Mouse (Mus musculus) limb, embryonic 13.5 days (tissue): Measurements from ENCODE around the gene Specc1. TPM values are rescaled to one million over a fixed set of nuclear protein-coding genes. Genes with fewer than 3 reads are reported as not detected.
"Not testable (repeated sequence)": the region's sequence is repeated elsewhere in the genome, so short reads cannot be mapped to it uniquely, and the experiment has no call there.

Experiments
- ATAC-seq: fragments of 200-750 bp; cut with Nextera tagmentation; 2 replicates; pipeline ENCODE4 v1.8.0; 2017; ENCODE audit warnings: low read depth, moderate number of reproducible peaks, moderate TSS enrichment; ENCODE audit not compliant: low FRiP score
- H3K27ac ChIP-seq: fragments of 300-500 bp; sonication (generic); 2 replicates; pipeline ENCODE4 v1.5.1; 2015; ENCODE audit warnings: inconsistent platforms, mild to moderate bottlenecking, moderate library complexity
- H3K27me3 ChIP-seq: fragments of 300-500 bp; sonication (generic); 2 replicates; pipeline ENCODE4 v1.6.1; 2015; ENCODE audit warnings: mild to moderate bottlenecking, inconsistent platforms
- H3K36me3 ChIP-seq: fragments of 300-500 bp; sonication (generic); 2 replicates; pipeline ENCODE4 v1.6.1; 2015; ENCODE audit warnings: inconsistent platforms, mild to moderate bottlenecking, moderate library complexity
- H3K4me1 ChIP-seq: fragments of 300-500 bp; sonication (generic); 2 replicates; pipeline ENCODE4 v1.6.1; 2015; ENCODE audit warnings: inconsistent platforms
- H3K4me2 ChIP-seq: fragments of 300-500 bp; sonication (generic); replicated peaks from 2 replicates; pipeline ENCODE4 v1.6.1; 2015; ENCODE audit warnings: inconsistent platforms, mild to moderate bottlenecking, moderate library complexity
- H3K4me3 ChIP-seq: fragments of 300-500 bp; sonication (generic); 2 replicates; pipeline ENCODE4 v1.5.1; 2015; ENCODE audit warnings: moderate library complexity, mild to moderate bottlenecking, inconsistent platforms
- H3K9ac ChIP-seq: fragments of 300-500 bp; sonication (generic); 2 replicates; pipeline ENCODE4 v1.6.1; 2015; ENCODE audit warnings: mild to moderate bottlenecking, inconsistent platforms
- H3K9me3 ChIP-seq: fragments of 300-500 bp; sonication (generic); 2 replicates; pipeline ENCODE4 v1.6.1; 2016; ENCODE audit warnings: inconsistent platforms
- WGBS: fragments of 180-500 bp; shearing (Covaris S2); methylation state at CpG from one replicate; pipeline ENCODE4 v1.1.7; 2015; 5-methylcytosine and 5-hydroxymethylcytosine counted together
- polyA plus RNA-seq: library from polyadenylated mRNA; unstranded; fragments of >200 nt; fragmentation: Nextera tagmentation; extraction: Ambion mirVana; gene quantifications from 2 replicates; pipeline ENCODE4 v1.2.1, GENCODE M21; 2015

The Specc1 gene
- polyA plus RNA-seq, 1 experiment from 2014 or later, result 12.3 TPM

DNA sequence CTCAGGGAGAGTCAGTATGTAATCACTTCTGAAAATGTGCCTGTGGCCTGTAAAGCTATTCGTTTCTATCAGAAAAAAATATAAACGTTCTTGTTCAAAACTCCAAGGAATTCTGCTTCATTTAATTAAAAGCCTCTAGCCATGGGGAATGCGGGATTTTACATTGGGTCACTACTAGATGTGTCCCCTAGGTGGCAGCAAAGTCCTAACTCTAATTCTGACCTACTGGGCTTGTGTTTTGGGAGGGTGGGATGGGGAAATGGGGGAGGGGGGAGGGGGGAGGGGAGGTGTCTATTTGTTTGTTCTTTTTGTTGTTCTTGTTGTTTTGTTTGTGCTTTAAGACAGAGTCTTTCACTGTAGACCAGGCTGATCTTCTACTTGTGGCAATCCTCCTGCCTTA lies 7.2 kb upstream of the Specc1 start:
- H3K9ac ChIP-seq, result no peak overlapping the region
- H3K4me1 ChIP-seq, result no peaks in the 10 kb centered on the region
- H3K27me3 ChIP-seq, result no peaks in the 10 kb centered on the region
- no peak overlapping the region for H3K27ac ChIP-seq
- H3K9me3 ChIP-seq, result no peaks in the 10 kb centered on the region
- no peak overlapping the region for H3K4me2 ChIP-seq
- no peak overlapping the region for H3K4me3 ChIP-seq
- WGBS, result 1% methylated on average over 3 of the region's 3 CpGs
- no peaks in the 10 kb centered on the region for H3K36me3 ChIP-seq
- ATAC-seq, result no peak

DNA sequence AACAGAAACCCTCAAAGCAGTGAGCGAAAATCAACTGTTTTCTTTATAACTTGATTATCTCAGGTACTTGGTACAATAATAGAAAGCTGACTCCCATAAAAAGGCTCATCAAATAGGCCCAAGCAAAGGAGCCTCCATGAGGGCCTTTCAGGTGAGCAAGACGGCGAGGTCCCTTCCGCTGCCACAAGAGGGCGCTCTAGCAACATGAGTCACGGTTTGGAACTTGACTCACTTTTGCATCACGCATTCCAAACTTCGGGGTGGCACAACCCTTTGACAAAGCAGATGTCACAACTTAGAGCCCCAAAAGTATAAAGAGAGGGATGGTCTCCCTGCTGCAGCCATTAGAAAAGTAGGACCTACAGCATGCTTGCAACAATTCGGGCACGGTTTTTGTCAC lies 5.9 kb upstream of the Specc1 start:
- Histone ChIP-seq H3K27me3 (no peaks in the 10 kb centered on the region), H3K4me2 (0 out of 2 replicates have a peak overlapping the region, but pooled peaks have one; percentile 19), H3K4me3 (no peak overlapping the region), H3K9ac (no peak overlapping the region), H3K4me1 (no peaks in the 10 kb centered on the region), H3K27ac (no peak overlapping the region), H3K36me3 (no peaks in the 10 kb centered on the region), H3K9me3 (no peaks in the 10 kb centered on the region)
- 15% methylated on average over 10 of the region's 10 CpGs for WGBS
- ATAC-seq, result no peak

DNA sequence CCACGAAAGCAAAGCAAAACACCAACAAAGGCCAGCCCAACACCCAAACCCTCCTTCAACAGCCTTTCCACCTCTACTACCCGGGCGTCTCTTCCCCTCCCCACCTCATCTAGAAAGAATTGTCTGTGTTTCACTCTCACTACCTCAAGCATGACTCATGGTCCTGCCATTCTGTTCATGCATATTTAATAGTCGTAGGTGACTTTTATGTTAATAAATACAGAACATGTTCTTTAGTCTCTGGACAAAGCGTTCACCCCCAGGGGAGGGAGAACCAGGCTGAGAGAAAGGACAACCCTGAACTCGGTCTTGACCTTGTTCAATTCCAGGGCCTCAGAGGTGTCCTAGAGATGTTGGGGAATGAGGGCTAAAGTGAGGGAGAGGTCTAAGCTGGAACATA lies 1.4 kb upstream of the Specc1 start:
- no peak for ATAC-seq
- Histone ChIP-seq H3K4me2 (no peak overlapping the region), H3K4me1 (peaks cover 3% of the 10 kb centered on the region; the same call in 1 of the 2 replicates), H3K27ac (no peak overlapping the region), H3K4me3 (no peak overlapping the region), H3K9ac (no peak overlapping the region), H3K36me3 (no peaks in the 10 kb centered on the region), H3K9me3 (no peaks in the 10 kb centered on the region), H3K27me3 (peaks cover 28% of the 10 kb centered on the region)
- whole genome bisulfite sequencing, result 81% methylated on average over 6 of the region's 6 CpGs

DNA sequence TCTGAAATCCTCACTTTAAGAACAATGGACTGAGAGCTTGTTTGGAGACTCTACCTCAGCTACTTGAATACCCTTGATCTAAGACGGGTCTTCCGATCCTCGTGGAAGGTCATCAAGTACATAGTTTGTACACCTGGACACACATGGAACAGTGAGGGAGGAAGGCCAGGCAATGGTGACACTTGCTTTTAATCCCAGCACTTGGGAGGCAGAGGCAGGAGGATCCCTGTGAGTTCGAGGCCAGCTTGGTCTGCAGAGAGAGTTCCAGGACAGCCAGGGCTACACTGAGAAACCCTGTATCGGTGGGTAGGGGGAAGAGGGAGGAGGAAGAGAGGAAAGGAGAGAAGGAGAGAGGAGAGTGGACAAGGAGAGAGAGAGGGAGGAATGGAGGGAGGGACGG lies 612 bp upstream of the Specc1 start:
- no peaks in the 10 kb centered on the region for H3K36me3 ChIP-seq
- no peak for ATAC-seq
- H3K4me3 ChIP-seq, result no peak overlapping the region
- peaks cover 28% of the 10 kb centered on the region for H3K27me3 ChIP-seq
- 82% methylated on average over 6 of the region's 6 CpGs for WGBS
- H3K27ac ChIP-seq, result no peak overlapping the region
- no peak overlapping the region for H3K9ac ChIP-seq
- H3K4me2 ChIP-seq, result peak overlapping the region; percentile 100; the same call in 1 of the 2 replicates
- peaks cover 3% of the 10 kb centered on the region; the same call in 1 of the 2 replicates for H3K4me1 ChIP-seq
- no peaks in the 10 kb centered on the region for H3K9me3 ChIP-seq

DNA sequence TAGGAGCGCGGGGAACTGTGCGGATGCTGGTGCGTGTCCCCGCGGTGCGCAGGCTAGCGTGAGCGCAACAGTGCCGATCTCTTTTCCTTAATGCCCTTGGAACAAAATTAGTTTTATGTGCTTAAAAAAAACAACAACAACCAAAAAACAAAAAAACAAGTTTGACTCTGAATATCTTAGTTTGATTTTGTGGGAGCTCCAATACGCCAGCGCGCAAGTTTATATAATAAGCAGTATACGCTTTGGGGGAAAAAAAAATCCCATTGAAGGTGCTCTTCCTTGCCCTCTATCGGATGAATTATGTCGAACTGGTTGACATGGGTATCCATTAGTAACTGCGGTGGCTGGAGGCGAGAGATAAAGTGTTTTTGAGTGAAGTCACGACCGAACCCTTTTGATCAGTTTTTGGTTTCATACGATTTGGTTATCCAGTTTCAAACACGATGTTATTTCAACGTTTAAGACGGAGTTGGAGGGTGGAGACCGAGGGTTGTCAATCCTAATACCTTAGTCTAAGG lies 792 bp downstream of the Specc1 start:
- Histone ChIP-seq H3K4me1 (peaks cover 3% of the 10 kb centered on the region; the same call in 1 of the 2 replicates), H3K27me3 (peaks cover 28% of the 10 kb centered on the region), H3K9ac (peak overlapping the region; percentile 58; the same call in 1 of the 2 replicates), H3K4me3 (peak overlapping the region; percentile 57), H3K9me3 (no peaks in the 10 kb centered on the region), H3K4me2 (peak overlapping the region; percentile 100), H3K27ac (no peak overlapping the region), H3K36me3 (no peaks in the 10 kb centered on the region)
- WGBS, result 6% methylated on average over 25 of the region's 25 CpGs
- ATAC-seq, result no peak

DNA sequence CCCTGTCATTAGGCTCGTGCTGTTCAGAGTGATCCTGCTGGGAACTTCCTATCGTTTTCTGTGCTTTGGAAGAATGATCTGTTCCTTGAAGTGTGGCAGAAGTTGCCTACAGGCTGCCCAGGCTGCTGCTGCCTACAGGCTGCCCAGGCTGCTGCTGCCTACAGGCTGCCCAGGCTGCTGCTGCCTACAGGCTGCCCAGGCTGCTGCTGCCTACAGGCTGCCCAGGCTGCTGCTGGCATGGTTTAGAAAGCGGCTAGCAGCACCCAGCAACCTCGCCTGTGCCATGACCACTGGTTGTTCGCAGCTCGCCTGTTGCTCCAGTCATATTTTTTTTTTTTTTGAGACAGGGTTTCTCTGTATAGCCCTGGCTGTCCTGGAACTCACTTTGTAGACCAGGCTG lies 2.1 kb downstream of the Specc1 start:
- not testable (repeated sequence) for ATAC-seq, H3K9ac ChIP-seq, H3K27ac ChIP-seq, H3K36me3 ChIP-seq, H3K4me1 ChIP-seq, H3K4me3 ChIP-seq, H3K4me2 ChIP-seq, H3K9me3 ChIP-seq
- peaks cover 28% of the 10 kb centered on the region for H3K27me3 ChIP-seq
- WGBS, result 60% methylated on average over 6 of the region's 6 CpGs

DNA sequence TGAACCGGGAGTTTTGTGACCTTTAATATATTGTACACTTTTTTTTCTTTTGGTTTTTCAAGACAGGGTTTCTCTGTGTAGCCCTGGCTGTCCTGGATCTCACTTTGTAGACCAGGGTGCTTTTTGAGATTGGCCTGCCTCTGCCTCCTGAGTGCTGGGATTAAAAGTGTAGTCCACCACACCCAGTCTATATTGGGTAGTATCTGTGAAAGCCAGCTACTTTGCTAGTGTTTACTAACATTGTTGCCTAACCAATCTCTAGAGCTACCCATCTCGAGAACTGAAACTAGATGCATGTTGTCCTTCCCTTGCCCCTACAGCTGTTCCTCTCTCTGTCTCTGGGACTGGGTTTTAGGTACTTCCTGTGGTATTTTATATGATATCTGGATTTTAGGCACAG lies 3.5 kb downstream of the Specc1 start:
- Histone ChIP-seq H3K9me3 (no peaks in the 10 kb centered on the region), H3K4me3 (no peak overlapping the region), H3K9ac (no peak overlapping the region), H3K4me2 (no peak overlapping the region), H3K27ac (no peak overlapping the region), H3K27me3 (peaks cover 28% of the 10 kb centered on the region), H3K4me1 (peaks cover 3% of the 10 kb centered on the region; the same call in 1 of the 2 replicates), H3K36me3 (no peaks in the 10 kb centered on the region)
- no peak for ATAC-seq
- 83% methylated on average over 2 of the region's 2 CpGs for WGBS

DNA sequence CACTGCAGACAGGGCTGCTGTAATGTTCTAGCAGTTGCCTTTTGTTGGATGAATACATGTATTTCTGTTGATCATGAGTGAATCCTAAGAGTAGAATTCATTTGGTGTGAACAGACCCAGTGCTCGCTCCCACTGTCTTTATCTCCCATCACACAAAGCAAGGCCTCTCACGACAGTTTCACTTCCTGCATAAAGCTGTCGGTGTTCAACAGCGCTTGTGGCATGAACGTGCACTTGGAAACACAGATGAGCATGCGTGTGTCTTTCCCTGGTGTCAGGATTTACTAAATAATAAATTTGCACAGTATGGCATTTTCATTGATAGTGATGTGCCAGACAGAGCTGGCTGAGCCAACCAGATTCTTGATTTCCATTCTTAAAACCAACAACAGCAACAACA lies 6.1 kb downstream of the Specc1 start:
- Histone ChIP-seq H3K27me3 (peaks cover 17% of the 10 kb centered on the region), H3K36me3 (no peaks in the 10 kb centered on the region), H3K4me1 (no peaks in the 10 kb centered on the region), H3K4me2 (no peak overlapping the region), H3K4me3 (no peak overlapping the region), H3K9me3 (no peaks in the 10 kb centered on the region), H3K27ac (no peak overlapping the region), H3K9ac (no peak overlapping the region)
- ATAC-seq, result no peak
- WGBS, result 81% methylated on average over 6 of the region's 6 CpGs

DNA sequence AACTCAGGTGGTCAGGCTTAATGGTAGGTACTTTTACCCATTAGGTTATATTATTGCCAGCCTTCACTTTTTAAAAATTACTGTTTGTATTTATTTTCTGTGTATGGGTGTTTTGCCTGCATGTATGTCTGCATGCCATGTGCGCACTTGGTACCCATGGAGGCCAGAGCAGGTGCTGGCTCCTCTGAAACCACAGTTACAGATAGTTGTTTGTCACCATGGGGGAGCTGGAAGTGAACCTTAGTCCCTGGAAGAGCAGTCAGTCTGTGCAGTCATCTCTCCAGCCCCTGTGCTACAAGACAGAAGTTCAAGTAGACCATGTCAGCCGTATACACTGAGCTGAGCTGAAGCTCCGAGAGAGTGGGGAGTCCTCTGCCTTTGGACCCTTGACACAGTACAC lies 6.6 kb downstream of the Specc1 start:
- Histone ChIP-seq H3K27me3 (peaks cover 12% of the 10 kb centered on the region), H3K4me3 (no peak overlapping the region), H3K4me1 (no peaks in the 10 kb centered on the region), H3K9me3 (no peaks in the 10 kb centered on the region), H3K4me2 (no peak overlapping the region), H3K27ac (no peak overlapping the region), H3K36me3 (no peaks in the 10 kb centered on the region), H3K9ac (no peak overlapping the region)
- 85% methylated on average over 3 of the region's 3 CpGs for WGBS
- no peak for ATAC-seq

DNA sequence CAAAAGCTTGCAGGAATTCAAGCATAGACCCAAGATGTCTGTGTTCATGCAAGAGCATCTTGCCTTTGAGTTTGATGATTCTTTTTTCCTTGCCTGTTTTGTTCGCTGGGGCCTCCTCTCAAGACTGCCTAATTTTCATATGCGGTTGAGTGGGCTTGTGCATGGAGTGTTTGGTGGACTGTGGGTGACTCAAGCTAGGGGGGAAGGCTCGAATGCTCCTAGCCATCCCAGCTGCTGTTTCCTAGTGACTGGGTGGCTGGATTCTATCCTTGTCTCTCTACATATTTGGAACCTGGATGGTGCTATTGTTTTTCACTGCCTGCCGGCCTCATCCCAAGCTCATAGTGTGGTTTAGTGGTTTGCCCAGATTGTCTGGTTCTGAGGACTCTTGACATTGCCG lies 8.0 kb downstream of the Specc1 start:
- Histone ChIP-seq H3K27ac (no peak overlapping the region), H3K4me1 (no peaks in the 10 kb centered on the region), H3K9ac (no peak overlapping the region), H3K4me3 (no peak overlapping the region), H3K9me3 (no peaks in the 10 kb centered on the region), H3K4me2 (no peak overlapping the region), H3K36me3 (no peaks in the 10 kb centered on the region), H3K27me3 (0 out of 2 replicates have a peak, but pooled peaks cover under 1% of the 10 kb centered on the region)
- WGBS, result 90% methylated on average over 5 of the region's 5 CpGs
- ATAC-seq, result no peak

DNA sequence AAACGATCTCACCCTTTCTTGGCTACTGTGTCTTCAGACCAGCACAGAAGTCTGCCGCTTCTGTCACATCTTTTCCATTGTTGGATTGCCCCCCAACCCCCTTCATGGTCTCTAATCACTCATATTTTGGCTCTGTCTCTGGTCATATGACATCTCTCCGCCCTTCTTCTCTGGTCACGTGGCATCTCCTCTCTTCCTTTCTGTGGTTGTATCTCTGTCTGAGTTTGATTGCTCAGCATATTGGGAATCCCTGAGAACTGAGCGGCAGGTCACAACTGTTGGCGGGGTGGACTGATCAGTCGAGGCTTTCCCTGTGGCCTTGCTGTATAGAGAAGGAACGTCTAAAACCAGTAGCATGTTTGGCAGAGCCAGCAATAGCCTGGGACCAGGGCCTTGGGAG lies 10.5 kb downstream of the Specc1 start:
- Histone ChIP-seq H3K9me3 (no peaks in the 10 kb centered on the region), H3K27ac (no peak overlapping the region), H3K4me2 (no peak overlapping the region), H3K36me3 (no peaks in the 10 kb centered on the region), H3K4me1 (peaks cover 14% of the 10 kb centered on the region; the same call in 1 of the 2 replicates), H3K27me3 (no peaks in the 10 kb centered on the region), H3K4me3 (no peak overlapping the region), H3K9ac (no peak overlapping the region)
- 88% methylated on average over 8 of the region's 8 CpGs for WGBS
- no peak for ATAC-seq

DNA sequence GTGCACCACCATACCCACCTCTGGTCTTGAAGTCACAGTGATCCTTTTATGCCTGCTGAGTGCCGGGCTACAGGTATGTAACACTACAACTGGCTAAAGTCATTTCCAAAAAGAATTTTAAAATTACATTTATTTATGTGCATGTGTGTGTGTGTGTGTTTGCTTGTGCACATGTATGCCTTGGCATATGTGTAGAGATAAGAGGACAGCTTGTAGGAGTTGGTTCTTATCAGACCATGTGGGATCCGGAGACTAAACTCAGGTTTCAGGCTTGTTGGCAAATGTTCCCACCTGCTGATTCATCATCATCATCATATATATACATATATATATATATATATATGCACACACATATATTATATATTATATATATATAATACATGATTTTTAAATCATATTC lies 12.3 kb downstream of the Specc1 start:
- Histone ChIP-seq H3K4me3 (no peak overlapping the region), H3K4me1 (peaks cover 16% of the 10 kb centered on the region; the same call in 1 of the 2 replicates), H3K4me2 (no peak overlapping the region), H3K9me3 (no peaks in the 10 kb centered on the region), H3K27ac (no peak overlapping the region), H3K36me3 (no peaks in the 10 kb centered on the region), H3K9ac (no peak overlapping the region), H3K27me3 (no peaks in the 10 kb centered on the region)
- no peak for ATAC-seq
- WGBS, result 97% methylated on average over 2 of the region's 2 CpGs

DNA sequence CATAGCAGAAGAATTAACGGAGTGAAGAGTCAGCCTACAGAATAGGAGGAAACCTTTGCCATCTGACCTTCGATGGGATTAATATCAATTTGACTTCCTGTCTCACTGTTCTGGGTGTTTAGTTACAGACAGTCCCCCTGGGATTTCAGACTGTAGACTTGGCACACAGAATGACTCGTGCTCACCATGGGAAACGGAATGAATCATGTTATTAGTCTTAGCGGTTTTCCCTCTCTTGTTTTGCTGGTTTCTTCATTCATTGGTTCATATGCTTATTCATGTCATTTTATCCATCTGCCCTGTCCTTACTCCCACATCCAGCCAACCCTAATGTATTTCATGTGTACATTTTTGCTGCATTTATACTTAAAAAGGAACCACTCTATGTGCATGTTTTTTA lies 14.3 kb downstream of the Specc1 start:
- Histone ChIP-seq H3K4me3 (no peak overlapping the region), H3K36me3 (no peaks in the 10 kb centered on the region), H3K4me1 (peaks cover 19% of the 10 kb centered on the region; the same call in 1 of the 2 replicates), H3K27ac (no peak overlapping the region), H3K4me2 (no peak overlapping the region), H3K27me3 (no peaks in the 10 kb centered on the region), H3K9ac (no peak overlapping the region), H3K9me3 (no peaks in the 10 kb centered on the region)
- WGBS, result 53% methylated on average over 5 of the region's 5 CpGs
- ATAC-seq, result no peak
